Mouse (Mus musculus) E14TG2a.4 (cell line): ENCODE data around the gene Ggn.

Source experiments
- CTCF ChIP-seq: conservative IDR thresholded peaks from 2 replicates; pipeline ENCODE4 v1.5.1; 2014; ENCODE audit warnings: low read length
- NANOG ChIP-seq: IDR thresholded peaks from 2 replicates; pipeline ENCODE4 v1.6.1; 2014; ENCODE audit warnings: borderline replicate concordance, low read length, mixed read lengths
- POU5F1 ChIP-seq: IDR thresholded peaks from 2 replicates; pipeline ENCODE4 v1.6.1; 2014; ENCODE audit warnings: low read length, borderline replicate concordance

DNA sequence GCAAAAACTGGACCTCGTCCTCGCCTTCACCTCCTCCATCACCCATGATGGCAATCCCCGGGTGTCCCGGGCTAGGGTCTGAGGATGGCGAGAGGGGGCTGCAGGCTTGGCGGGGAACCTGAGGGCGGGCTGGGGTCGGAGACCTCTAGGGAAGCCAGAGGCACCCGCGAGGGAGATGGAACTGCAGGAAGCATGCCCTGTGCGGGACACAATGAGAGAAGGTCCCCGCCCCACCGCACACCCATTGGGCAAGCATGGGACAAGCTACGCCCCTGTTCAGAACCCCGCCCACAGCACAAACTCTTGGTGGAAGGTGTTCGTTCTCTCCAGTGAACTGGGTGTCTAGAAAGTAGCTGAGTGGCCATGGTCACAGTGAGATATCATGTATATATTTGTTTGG lies 45.0 kb upstream of the Ggn start, which contains the start of gene Ryr1:
- TF ChIP-seq CTCF = no peak
- TF ChIP-seq POU5F1 = no peak
- no peak for TF ChIP-seq NANOG
